Mouse (Mus musculus) midbrain, embryonic 14.5 days (tissue): Measurements from ENCODE around the gene Lrrc46. TPM values are rescaled to one million over a fixed set of nuclear protein-coding genes. Genes with fewer than 3 reads are reported as not detected.
A peak's percentile ranks its signal among the peaks of the same experiment; 100 is the strongest.

ENCODE experiments used
- ATAC-seq: fragments of 200-750 bp; cut with Nextera tagmentation; 2 replicates; pipeline ENCODE4 v1.8.0; 2017; ENCODE audit warnings: moderate number of reproducible peaks, moderate library complexity; ENCODE audit not compliant: low FRiP score, low TSS enrichment
- DNase-seq: peaks from one replicate; pipeline ENCODE4 v3.0.0-alpha.2; 2015
- H3K27ac ChIP-seq: fragments of 300-500 bp; sonication (generic); replicated peaks from 2 replicates; pipeline ENCODE4 v1.5.1; 2014; ENCODE audit warnings: mild to moderate bottlenecking, low read depth, low read length, moderate library complexity
- H3K27me3 ChIP-seq: fragments of 300-500 bp; sonication (generic); 2 replicates; pipeline ENCODE4 v1.6.1; 2014; ENCODE audit warnings: low read length, control low read depth, mixed read lengths; ENCODE audit not compliant: control insufficient read depth, insufficient read depth
- H3K36me3 ChIP-seq: fragments of 300-500 bp; sonication (generic); 2 replicates; pipeline ENCODE4 v1.6.1; 2014; ENCODE audit warnings: low read length, control low read depth; ENCODE audit not compliant: control insufficient read depth, insufficient read depth
- H3K4me1 ChIP-seq: fragments of 300-500 bp; sonication (generic); 2 replicates; pipeline ENCODE4 v1.6.1; 2014; ENCODE audit warnings: mild to moderate bottlenecking, antibody characterized with exemption, low read length, control low read depth; ENCODE audit not compliant: control insufficient read depth, insufficient read depth
- H3K4me2 ChIP-seq: fragments of 300-500 bp; sonication (generic); 2 replicates; pipeline ENCODE4 v1.6.1; 2014; ENCODE audit warnings: mild to moderate bottlenecking, low read length, moderate library complexity
- H3K4me3 ChIP-seq: fragments of 300-500 bp; sonication (generic); replicated peaks from 2 replicates; pipeline ENCODE4 v1.5.1; 2014; ENCODE audit warnings: low read depth, low read length
- H3K9ac ChIP-seq: fragments of 300-500 bp; sonication (generic); replicated peaks from 2 replicates; pipeline ENCODE4 v1.6.1; 2014; ENCODE audit warnings: mild to moderate bottlenecking, low read length, moderate library complexity
- H3K9me3 ChIP-seq: fragments of 300-500 bp; sonication (generic); 2 replicates; pipeline ENCODE4 v1.6.1; 2016; ENCODE audit warnings: low read length, control low read depth, mixed read lengths; ENCODE audit not compliant: control insufficient read depth
- WGBS: fragments of 180-500 bp; shearing (Covaris S2); extraction: QIAGEN DNeasy Blood & Tissue Kit; methylation state at CpG from one replicate; pipeline ENCODE4 v1.1.7; 2014; 5-methylcytosine and 5-hydroxymethylcytosine counted together
- polyA plus RNA-seq: library from polyadenylated mRNA; unstranded; fragments of >200 nt; fragmentation: Nextera tagmentation; extraction: Ambion mirVana; gene quantifications from 2 replicates; pipeline ENCODE4 v1.2.1, GENCODE M21; 2014

Lrrc46 gene
- polyA plus RNA-seq, 1 experiment from 2014 or later, result 3.0 TPM

- Histone ChIP-seq H3K36me3 (peaks cover 9% of the 10 kb centered on the region), H3K27ac (no peak overlapping the region), H3K4me2 (no peak overlapping the region), H3K4me1 (no peaks in the 10 kb centered on the region), H3K9me3 (no peaks in the 10 kb centered on the region), H3K27me3 (no peaks in the 10 kb centered on the region), H3K4me3 (no peak overlapping the region), H3K9ac (no peak overlapping the region)
- ATAC-seq (no peak; the same call in 1 of the 2 replicates), DNase-seq (peak; percentile 87)
- WGBS, result 30% methylated on average over 3 of the region's 3 CpGs
These were observed 31.3 kb upstream of the Lrrc46 start for GRCm38 (mm10) chr11:97072533-97072932.

- Histone ChIP-seq H3K9me3 (no peaks in the 10 kb centered on the region), H3K9ac (no peak overlapping the region), H3K27me3 (no peaks in the 10 kb centered on the region), H3K27ac (no peak overlapping the region), H3K4me3 (no peak overlapping the region), H3K36me3 (peaks cover 15% of the 10 kb centered on the region), H3K4me2 (no peak overlapping the region), H3K4me1 (no peaks in the 10 kb centered on the region)
- ATAC-seq (no peak), DNase-seq (no peak)
- 68% methylated on average over 1 of the region's 1 CpGs for WGBS
These were observed 29.9 kb upstream of the Lrrc46 start for GRCm38 (mm10) chr11:97071129-97071528.

DNA sequence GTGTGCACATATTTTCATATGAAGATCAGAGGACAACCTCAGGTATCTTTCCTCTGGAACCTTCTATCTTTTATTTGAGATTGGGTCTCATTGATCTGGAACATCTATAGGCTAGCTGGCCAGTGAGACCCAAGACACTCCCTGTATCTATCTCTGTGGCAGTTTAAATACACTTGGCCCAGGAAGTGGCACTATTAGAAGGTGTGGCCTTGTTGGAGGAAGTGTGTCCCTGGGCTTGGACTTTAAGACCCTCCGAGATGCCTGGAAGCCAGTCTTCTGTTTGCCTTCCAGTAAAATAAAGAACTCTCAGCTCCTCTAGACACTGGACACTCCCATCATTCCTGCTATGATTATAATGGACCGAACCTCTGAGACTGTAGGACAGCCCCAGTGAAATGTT lies 28.6 kb upstream of the Lrrc46 start:
- Histone ChIP-seq H3K27me3 (no peaks in the 10 kb centered on the region), H3K27ac (no peak overlapping the region), H3K4me3 (no peak overlapping the region), H3K4me2 (no peak overlapping the region), H3K9ac (no peak overlapping the region), H3K4me1 (no peaks in the 10 kb centered on the region), H3K9me3 (no peaks in the 10 kb centered on the region), H3K36me3 (peaks cover 18% of the 10 kb centered on the region)
- DNase-seq, result no peak
- WGBS, result 90% methylated on average over 2 of the region's 2 CpGs
- ATAC-seq, result no peak

DNA sequence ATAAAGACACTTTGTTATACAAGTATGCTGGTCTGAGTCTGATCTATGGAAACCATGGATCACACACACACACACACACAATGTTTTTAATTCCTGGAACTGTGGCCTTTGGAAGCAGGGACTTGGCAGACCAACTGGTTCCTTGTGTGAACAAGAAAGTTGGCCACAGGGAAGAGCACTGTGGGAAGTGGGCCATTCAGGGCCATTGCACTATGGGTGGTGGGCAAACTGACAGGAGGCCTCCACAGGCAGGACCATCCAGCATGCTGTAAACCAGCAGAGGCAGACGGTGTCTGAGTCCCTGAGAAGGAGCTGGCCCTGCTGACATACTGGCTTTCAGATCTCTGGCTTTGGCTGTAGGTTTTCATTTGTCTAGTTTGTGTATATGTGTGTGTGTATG lies 28.1 kb upstream of the Lrrc46 start:
- Histone ChIP-seq H3K9me3 (no peaks in the 10 kb centered on the region), H3K4me1 (no peaks in the 10 kb centered on the region), H3K4me3 (no peak overlapping the region), H3K27me3 (no peaks in the 10 kb centered on the region), H3K27ac (no peak overlapping the region), H3K4me2 (no peak overlapping the region), H3K9ac (no peak overlapping the region), H3K36me3 (peaks cover 18% of the 10 kb centered on the region)
- DNase-seq (no peak), ATAC-seq (no peak)
- 71% methylated on average over 1 of the region's 1 CpGs for WGBS

DNA sequence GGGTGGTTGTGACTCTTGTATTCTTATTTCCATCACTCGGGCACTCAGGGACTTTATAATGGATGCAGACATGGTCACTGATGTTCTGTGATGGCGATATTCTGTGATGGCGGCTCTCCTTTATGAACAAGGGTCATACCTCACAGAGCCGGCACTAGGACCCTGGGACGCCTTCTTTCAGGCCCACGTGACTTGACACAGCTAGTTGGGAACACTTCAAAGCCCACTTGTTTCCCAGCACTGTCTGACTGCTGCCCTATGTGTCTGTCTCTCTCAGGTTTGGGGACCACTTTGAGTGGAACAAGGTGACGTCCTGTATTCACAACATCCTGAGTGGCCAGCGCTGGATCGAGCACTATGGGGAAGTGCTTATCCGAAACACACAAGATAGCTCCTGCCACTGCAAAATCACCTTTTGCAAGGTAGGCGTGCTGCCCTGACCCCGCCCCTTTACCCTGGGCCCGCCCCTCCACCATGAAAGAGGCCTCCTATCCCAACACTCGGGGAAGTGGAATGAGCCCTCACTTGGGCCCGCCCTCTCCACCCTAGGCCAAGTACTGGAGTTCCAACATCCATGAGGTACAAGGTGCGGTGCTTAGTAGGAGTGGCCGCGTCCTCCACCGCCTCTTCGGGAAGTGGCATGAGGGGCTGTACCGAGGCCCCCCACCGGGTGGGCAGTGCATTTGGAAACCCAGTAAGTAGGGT lies 25.6 kb upstream of the Lrrc46 start:
- H3K27ac ChIP-seq, result no peak overlapping the region
- H3K27me3 ChIP-seq, result no peaks in the 10 kb centered on the region
- H3K9me3 ChIP-seq, result no peaks in the 10 kb centered on the region
- H3K4me1 ChIP-seq, result no peaks in the 10 kb centered on the region
- H3K36me3 ChIP-seq, result peaks cover 18% of the 10 kb centered on the region
- ATAC-seq (no peak), DNase-seq (peak; percentile 30)
- no peak overlapping the region for H3K4me3 ChIP-seq
- no peak overlapping the region for H3K9ac ChIP-seq
- H3K4me2 ChIP-seq, result no peak overlapping the region
- 47% methylated on average over 22 of the region's 22 CpGs for WGBS

DNA sequence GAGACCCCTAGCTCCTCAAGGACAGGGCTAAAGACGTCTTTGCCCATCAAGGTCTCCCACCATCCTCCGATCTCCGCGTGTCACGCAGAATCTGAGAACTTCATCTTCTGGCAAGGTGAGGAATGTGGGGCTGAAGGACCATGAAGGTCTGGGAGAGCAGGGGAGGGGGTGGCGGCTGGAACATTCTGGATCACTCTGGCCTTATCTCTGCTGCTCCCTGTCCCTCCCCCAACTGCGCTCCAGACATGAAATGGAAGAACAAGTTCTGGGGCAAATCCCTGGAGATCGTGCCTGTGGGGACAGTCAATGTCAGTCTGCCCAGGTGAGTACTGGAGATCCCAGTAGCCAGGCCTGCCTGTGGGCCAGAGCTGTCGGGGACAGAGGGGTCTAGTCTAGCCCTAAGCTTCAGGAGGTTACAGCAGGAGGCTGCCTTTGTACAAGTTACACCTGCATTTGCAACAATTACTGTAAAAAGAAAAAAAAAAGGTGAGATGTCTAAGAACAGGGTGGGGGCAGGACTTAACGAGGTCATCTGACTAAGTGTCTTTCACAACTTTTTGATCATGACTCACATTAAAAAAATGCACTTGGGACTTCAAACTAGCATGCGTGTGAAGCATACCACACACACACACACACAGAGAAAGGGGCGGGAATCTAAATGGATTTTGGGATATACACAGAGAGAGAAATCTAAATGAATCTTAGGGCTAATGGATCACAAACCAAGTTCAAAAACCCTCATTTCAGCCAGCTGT lies 24.5 kb upstream of the Lrrc46 start:
- Histone ChIP-seq H3K4me2 (no peak overlapping the region), H3K27me3 (no peaks in the 10 kb centered on the region), H3K4me1 (no peaks in the 10 kb centered on the region), H3K27ac (no peak overlapping the region), H3K4me3 (no peak overlapping the region), H3K9ac (no peak overlapping the region), H3K36me3 (peaks cover 25% of the 10 kb centered on the region), H3K9me3 (no peaks in the 10 kb centered on the region)
- 87% methylated on average over 12 of the region's 12 CpGs for WGBS
- no peak for DNase-seq
- ATAC-seq, result no peak

- Histone ChIP-seq H3K4me2 (no peak overlapping the region), H3K27ac (peak overlapping the region; percentile 57), H3K9ac (no peak overlapping the region), H3K4me3 (no peak overlapping the region), H3K27me3 (no peaks in the 10 kb centered on the region), H3K36me3 (peaks cover 35% of the 10 kb centered on the region), H3K9me3 (no peaks in the 10 kb centered on the region), H3K4me1 (no peaks in the 10 kb centered on the region)
- 87% methylated on average over 3 of the region's 3 CpGs for WGBS
- ATAC-seq (no peak), DNase-seq (peak; percentile 11)
These were observed 22.7 kb upstream of the Lrrc46 start for GRCm38 (mm10) chr11:97063921-97064295.

- Histone ChIP-seq H3K4me2 (no peak overlapping the region), H3K4me1 (no peaks in the 10 kb centered on the region), H3K9me3 (no peaks in the 10 kb centered on the region), H3K27me3 (no peaks in the 10 kb centered on the region), H3K4me3 (no peak overlapping the region), H3K9ac (no peak overlapping the region), H3K27ac (peak overlapping the region; percentile 57), H3K36me3 (peaks cover 35% of the 10 kb centered on the region)
- ATAC-seq (no peak), DNase-seq (peak; percentile 43)
- 19% methylated on average over 9 of the region's 9 CpGs for WGBS
These were observed 22.2 kb upstream of the Lrrc46 start for GRCm38 (mm10) chr11:97063274-97063920.
